Mouse (Mus musculus): ENCODE measurements around the gene Sf3a1.

DNA sequence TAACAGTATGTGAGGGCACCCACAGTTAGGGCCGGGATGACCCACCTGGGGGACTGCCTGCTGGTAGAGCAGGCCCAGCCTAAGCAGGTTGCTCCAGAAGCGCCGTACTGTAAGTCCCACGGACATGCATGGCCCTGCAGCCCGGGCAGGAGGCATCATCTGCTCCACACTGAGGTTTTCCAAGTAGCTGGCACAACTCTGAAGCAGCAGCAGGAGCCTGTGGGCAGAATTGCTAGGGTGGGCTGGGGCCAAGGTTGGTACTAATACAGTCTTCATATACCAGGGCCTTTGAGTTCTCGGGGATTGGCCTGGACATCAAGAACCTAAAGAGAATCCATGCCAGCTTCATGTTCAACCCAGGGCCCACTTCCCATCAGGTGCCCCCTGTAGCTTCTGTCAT lies 10.3 kb upstream of the Sf3a1 start:
- no peak for TF ChIP-seq POLR2A (IDR thresholded peaks at IDR 0.05; ENCODE audit: borderline replicate concordance, control insufficient read depth, low read depth, low read length)
- no peak for TF ChIP-seq CTCF (IDR thresholded peaks at IDR 0.05; ENCODE audit: control insufficient read depth, insufficient read depth, low read length)
